Mouse (Mus musculus) common myeloid progenitor, adult 5-6 weeks (primary cell): ENCODE measurements at regions not wholly inside any gene's neighbourhood (a gene's known extent, or its start where the extent isn't known, plus 50 kb on each side); places are given as distances from the start of the nearest gene placed in this dataset.
"Not testable (repeated sequence)": the region's sequence is repeated elsewhere in the genome, so short reads cannot be mapped to it uniquely, and the experiment has no call there.

Experiments
- ATAC-seq: replicated peaks from 2 replicates; pipeline ENCODE4 v1.8.0; 2016; ENCODE audit warnings: low read depth, mild to moderate bottlenecking, moderate TSS enrichment, inconsistent platforms; ENCODE audit not compliant: poor library complexity, severe bottlenecking

- not testable (repeated sequence) for ATAC-seq
These were observed 225.4 kb downstream of the Ankrd50 start for GRCm38 (mm10) chr3:38259223-38259622.

GRCm38 (mm10) chr3:38257843-38258290, 226.8 kb downstream of the Ankrd50 start:
- peak; percentile 89 for ATAC-seq

- ATAC-seq = no peak
These were observed 227.4 kb downstream of the Ankrd50 start for GRCm38 (mm10) chr3:38257076-38257842.

- peak; percentile 37; the same call in 1 of the 2 replicates for ATAC-seq
These were observed 229.0 kb downstream of the Ankrd50 start for GRCm38 (mm10) chr3:38255674-38256073.

- ATAC-seq = no peak
These were observed 229.7 kb downstream of the Ankrd50 start for GRCm38 (mm10) chr3:38254896-38255295.

- no peak for ATAC-seq
These were observed 233.1 kb downstream of the Ankrd50 start for GRCm38 (mm10) chr3:38251592-38251991.

- ATAC-seq = no peak
These were observed 234.1 kb downstream of the Ankrd50 start for GRCm38 (mm10) chr3:38250552-38250951.

GRCm38 (mm10) chr3:38248941-38249340, 235.7 kb downstream of the Ankrd50 start:
- ATAC-seq = no peak

GRCm38 (mm10) chr3:38246439-38246838, 238.2 kb downstream of the Ankrd50 start:
- ATAC-seq = no peak

GRCm38 (mm10) chr3:38243209-38243608, 241.4 kb downstream of the Ankrd50 start:
- no peak for ATAC-seq

- peak; percentile 73 for ATAC-seq
These were observed 247.0 kb downstream of the Ankrd50 start for GRCm38 (mm10) chr3:38237616-38238015.

GRCm38 (mm10) chr3:38235736-38236083, 248.9 kb downstream of the Ankrd50 start:
- ATAC-seq = no peak

GRCm38 (mm10) chr3:38235033-38235735, 249.5 kb downstream of the Ankrd50 start:
- ATAC-seq = no peak

GRCm38 (mm10) chr3:38234534-38234933, 250.1 kb downstream of the Ankrd50 start:
- no peak for ATAC-seq

- no peak for ATAC-seq
These were observed 250.6 kb downstream of the Ankrd50 start for GRCm38 (mm10) chr3:38234006-38234405.

- ATAC-seq = no peak
These were observed 251.6 kb downstream of the Ankrd50 start for GRCm38 (mm10) chr3:38233091-38233490.

- no peak for ATAC-seq
These were observed 252.2 kb downstream of the Ankrd50 start for GRCm38 (mm10) chr3:38232111-38233076.

GRCm38 (mm10) chr3:38231506-38231905, 253.1 kb downstream of the Ankrd50 start:
- ATAC-seq = no peak

GRCm38 (mm10) chr3:38230796-38231195, 253.8 kb downstream of the Ankrd50 start:
- no peak for ATAC-seq

- no peak for ATAC-seq
These were observed 255.0 kb downstream of the Ankrd50 start for GRCm38 (mm10) chr3:38229686-38230085.
